Mouse (Mus musculus) lung, postnatal 10 days (tissue): Measurements from ENCODE around the gene Gpr143.
"Not testable (repeated sequence)": the region's sequence is repeated elsewhere in the genome, so short reads cannot be mapped to it uniquely, and the experiment has no call there.

Source experiments
- DNase-seq: peaks from one replicate; pipeline ENCODE4 v3.0.0; 2021

Gpr143 gene

DNA sequence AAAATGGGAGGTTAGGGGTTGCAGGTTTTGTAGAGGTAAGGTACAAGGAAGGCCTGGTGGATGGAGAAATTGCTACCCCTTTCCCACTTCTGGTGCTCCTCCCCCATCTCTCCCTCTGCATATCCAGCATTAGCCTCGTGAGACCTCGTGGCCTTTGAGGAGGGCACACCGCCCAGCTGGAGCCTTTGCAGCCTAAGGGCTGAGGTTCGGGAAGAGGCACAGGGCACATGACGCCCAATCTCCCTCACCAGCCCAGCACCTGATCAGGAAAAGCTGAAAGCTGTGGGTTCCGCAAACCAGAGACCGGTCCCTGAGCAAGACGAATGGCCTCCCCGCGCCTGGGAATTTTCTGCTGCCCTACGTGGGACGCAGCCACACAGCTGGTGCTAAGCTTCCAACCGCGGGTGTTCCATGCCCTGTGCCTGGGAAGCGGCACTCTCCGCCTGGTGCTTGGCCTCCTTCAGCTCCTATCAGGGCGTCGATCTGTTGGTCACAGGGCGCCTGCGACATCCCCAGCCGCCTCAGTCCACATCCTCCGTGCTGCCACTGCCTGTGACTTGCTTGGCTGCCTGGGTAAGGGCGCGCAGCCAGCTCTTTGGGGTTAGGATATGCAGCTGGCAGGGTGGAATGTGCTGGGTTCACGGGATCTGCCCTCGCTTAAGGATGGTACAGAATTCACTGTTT lies at the start of gene Gpr143:
Gene Gpr143 (plus strand): TSS at position 202 of the 684 bp plus-strand sequence.
- peak; percentile 34 for DNase-seq

DNA sequence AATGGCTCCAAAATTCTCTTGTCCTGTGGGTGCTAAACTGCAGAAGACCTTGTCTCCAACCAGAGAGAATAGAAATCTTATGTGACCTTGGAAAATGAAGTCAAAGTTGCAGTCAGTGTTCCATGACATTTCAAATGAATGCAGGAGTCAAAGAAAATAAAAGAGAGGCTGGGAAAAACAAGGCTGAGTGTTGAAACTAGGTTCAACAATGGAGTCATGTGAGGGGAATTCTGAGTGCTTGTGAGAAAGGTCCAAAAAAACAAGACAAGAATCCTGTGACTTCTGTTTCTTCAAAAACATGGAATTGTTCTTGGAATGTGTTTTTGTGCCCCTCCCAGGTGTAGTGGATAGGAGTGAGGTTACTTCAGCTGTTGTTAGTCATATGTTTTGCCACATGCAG lies 46.4 kb upstream of the Gpr143 start:
- no peak for DNase-seq

DNA sequence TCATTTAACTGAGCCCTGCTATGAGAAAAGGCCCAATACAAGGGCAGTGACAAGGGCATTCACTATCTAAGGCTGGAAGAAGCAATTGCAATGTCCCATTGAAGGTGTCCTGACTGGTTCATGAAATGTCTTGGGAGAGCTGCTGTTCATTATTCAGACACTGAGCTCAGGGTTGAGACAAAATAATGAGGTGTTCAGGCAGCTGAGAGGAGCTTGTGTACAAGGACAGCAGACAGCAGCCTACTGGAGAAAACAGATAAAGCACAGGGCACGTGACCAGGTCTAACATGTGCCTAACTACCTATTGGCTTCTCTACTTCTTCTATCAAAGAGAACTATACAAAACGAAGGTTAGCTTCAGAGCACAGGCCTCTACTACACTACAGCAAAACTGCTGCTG lies 43.5 kb upstream of the Gpr143 start:
- no peak for DNase-seq

DNA sequence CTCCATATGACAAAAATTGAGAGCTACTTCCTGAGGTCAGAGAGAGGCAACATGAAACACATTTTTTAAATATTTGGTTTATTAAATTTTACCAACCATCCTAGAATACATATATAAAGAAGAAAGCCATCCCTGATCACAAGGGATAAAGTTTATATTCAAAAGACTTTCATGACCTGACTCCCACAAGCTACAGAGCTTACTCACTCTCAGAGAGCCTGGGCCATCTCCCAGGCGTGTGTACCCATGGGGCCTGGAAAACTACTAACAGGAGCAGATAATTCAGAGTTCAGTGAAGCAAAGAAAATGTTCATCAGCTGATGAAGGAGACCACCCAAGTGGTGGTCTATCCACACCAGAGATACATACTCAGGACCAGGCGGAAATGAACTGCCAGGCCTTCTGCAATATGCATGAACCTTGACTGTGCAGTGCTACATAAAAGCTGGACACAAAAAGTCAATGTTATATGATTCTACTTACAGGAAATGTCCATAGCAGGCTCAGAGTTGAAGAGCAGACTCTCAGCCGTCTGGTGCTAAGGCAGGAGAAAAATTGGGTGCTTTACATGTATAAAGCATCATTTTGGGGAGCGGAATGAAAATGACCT lies 42.9 kb upstream of the Gpr143 start:
- DNase-seq: no peak

DNA sequence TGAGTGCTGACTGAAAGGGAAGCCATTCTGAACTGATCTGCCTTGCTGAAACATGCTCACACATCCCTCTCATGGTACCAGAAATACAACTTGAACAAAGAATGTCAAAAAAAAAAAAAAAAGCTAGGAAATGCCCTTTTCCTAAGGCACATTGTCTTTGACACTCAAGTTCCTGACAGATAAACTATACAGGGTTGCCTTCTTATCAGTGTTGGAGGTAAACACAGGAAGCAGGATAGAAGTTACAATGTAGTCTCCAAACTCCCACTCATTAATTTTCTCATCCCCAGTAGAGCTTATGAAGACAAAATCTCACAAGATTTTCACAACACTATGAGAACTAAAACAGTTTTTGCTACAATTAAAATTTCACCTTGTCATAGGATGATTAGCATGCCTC lies 38.1 kb upstream of the Gpr143 start:
- DNase-seq: no peak

DNA sequence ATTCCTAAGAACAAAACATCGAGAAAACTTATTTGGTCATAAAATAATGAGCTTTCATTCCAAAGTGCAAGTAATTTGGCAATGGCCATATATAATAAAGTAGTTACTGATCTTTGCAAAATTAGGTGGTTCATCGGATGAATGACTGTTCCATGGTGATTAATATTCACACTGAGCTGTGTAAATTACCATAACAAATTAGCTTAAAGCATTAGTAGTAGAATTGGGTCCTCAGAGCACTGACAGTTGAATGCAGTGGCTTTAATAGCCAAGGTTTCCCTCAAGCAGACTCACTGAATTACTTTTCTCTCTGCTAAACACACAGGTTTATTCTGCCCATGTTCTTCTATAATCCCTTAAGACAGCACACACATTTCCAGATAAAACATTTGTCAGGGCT lies 35.8 kb upstream of the Gpr143 start:
- DNase-seq: no peak

DNA sequence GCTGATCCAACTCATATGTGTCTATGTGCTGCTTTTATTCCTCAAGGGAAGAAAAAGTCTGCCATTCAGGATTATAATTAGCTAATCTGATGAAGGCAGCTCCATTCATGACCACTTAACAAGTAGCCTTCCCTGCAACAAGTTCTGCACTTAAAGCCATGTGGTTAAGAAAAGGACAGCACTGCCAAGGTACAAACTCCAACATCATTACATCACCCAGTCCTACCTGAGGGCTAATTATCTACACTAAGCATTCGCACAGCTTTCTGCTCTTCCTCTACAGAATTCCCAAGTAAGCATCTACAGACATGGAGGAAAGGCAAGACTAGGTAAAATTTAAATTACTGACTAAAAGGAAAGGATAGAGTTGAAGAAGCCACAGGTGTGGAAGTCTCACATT lies 25.9 kb upstream of the Gpr143 start:
- no peak for DNase-seq

DNA sequence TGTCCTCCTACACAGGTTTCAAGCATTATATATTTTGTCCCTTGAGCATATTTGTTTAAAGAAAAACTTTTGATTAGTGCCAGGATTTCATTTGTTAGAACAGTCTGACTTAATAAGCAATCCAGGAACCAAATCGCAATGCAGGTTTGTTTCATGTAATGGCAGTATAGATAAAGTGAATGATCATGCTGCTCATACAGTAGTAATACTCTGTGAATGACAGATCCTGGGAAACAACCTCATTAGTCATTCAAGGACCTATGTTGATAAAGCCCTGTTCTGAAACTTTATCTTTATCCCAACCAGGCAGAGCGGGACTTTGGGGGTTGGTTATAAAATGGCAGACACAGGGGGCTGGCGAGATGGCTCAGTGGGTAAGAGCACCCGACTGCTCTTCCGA lies 25.4 kb upstream of the Gpr143 start:
- no peak for DNase-seq

DNA sequence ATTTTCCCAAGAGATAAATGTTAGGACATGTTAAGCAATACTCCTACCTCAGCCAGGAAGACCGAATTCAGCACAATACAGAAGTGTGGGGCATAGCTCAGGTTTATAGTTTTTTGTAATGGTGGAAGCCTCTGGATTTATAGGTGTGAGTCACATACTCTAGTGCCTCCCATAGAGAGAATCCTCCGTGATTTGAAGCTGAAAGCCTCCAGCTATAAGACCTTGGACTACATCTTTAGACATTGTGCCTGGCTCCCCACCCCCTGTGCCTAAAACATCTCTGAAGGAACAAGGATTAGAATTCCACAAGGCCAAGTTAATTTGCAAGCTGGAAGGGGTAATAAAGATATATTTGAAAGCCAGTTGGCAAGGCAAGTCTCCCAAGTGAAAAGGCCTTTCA lies 19.3 kb upstream of the Gpr143 start:
- no peak for DNase-seq

DNA sequence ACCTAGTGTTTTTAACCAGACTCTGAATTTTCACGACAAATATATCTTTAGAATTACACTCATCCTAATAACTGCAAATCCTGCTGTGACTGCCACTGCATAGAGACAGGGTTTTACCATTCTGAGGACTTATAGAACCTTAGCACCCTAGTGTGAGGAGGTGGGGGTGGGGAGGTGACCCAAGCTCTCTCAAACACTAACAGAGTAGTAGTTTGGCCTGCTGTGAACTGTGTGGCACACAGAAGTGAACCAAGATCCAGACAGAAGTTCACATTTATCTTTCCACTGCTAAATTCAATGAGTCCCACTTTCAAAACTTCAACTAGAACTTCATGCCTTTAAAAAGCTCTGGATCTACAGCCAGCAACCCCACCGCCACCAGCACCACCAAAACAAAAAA lies 18.9 kb upstream of the Gpr143 start:
- no peak for DNase-seq

DNA sequence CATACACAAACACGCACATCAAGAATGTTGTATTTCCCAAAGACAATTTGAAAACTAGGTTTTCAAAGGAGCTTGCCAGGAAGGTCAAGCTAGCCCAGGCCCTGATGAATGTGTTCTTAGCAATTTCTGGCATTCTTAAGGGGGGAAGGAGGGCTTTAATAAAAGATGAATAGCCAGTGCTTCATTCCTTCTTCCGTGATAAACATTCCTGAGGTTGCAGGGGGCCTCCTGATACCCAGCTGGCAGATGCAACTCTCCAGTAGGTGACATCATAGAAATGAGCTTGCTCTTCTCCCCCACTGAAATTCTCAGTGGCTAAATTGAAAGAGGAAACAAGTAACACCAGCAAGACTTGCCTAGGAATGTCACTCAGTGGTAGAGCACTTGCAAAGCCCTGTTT lies 17.6 kb upstream of the Gpr143 start:
- no peak for DNase-seq

DNA sequence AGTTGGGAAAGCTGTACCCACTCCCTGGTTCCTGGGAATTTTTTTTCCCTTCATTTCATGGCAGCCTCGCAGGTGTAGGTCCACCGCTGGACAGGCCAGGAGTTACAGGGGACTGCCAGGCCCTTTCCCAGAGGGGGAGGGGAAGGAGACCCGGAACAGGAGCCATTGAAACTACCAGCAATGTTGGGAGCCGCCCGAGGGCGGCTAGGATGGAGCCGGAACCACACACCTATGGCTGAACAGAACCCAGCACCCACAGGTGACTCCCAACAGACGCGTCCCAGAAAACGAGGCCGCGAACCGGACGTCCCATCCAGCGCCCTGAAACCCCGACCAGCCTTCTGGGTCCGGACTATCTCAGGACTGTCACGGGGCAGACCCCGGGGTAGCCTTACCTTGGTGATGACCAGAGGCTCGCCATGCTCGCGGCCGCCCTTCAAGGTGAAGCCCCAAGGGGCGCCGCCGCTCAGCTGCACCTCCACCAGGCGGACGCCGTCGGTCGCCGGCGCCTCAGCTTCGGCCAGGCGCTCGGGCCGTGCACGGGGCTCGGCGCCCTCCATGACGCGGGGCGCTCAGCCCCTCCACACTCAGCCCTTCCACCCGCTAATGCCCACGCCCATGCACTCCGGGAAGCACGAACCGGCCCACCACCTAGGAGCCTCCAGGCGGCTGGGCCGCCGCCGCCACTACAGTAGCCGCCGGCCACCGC lies 12.7 kb upstream of the Gpr143 start, which contains the start of gene Shroom2:
Gene Shroom2 (minus strand): TSS at position 575 of the 709 bp plus-strand sequence.
- DNase-seq: peak; percentile 28

DNA sequence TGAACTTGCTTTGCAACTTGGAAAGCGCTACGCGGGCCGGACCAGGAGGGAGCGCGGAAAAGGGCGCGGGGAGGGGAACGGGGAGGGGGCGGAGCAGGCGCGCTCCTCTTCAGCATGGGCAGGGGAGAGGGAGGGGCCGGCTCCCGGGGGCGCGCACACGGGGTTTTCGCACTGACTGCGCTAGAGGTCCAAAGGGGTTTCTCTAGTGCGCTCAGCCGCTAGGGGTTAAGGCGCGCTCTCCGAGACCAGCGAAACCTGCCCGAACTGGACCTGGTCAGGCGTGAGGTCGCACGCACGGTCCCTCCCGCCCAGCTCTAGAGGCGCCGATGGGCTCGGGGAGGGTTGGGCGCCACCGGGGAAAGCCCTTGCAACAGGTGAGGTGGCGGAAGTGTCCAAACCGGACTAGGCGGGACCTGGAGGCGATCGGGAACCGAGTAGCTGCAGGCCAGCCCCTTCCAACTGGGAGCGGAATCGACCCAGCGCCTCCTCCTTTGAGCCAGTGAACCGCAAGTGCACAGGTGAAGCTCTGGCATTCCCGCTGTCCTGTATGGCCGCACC lies 12.0 kb upstream of the Gpr143 start:
- DNase-seq: peak; percentile 82

DNA sequence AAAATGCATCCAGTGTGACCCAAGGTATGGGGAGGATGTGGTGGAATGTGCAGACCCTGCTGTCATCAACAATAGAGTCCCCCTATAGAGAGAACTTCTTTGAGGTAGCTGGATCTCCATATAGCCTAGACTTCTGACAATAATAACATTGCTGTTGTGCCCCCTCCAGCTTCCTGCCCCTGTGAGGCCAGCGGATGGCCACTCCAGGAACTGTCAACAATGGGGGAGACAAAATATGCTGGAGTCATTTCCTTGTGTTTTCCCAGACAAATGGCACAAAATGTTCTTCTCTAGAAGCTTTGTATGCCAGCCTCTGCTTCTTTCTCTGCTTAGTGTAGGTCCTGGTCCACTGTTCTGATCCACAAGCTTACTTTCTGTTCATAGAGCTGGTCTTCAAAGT lies 6.4 kb downstream of the Gpr143 start:
- DNase-seq: no peak

DNA sequence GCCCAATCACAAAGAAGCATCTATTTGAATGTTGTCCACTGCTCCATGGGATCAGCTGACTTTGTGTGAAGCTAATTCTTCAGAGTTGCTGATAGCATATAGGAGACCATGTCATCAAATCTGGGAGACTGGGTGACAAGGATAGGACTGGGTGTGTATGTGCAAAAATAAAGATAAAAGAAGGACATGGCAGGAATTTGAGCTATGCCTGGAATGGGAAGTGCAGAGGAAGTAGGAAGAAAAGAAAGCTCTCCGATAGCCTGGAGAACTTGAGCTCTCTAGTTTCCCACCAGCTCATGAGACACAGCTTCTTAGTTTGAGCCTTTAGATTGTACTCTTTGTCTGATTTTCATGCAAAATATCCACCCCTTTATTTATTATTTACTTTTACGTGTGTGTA lies 6.9 kb downstream of the Gpr143 start:
- DNase-seq: no peak

DNA sequence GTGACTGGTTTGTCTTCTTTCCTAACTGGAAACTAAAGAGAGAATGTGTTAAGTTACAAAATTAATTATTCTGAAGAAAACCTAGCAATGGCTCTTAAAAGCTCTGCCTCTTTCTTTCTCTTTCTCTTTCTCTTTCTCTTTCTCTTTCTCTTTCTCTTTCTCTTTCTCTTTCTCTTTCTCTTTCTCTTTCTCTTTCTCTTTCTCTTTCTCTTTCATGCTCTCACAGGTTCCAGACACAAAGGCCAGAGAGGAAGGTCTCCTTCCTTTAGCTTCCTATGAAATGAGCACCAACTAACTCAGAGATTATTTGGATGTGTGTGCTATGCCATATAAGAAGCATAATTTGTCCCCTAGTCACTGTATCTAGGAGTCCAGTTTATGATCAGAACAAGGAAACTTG lies 23.6 kb downstream of the Gpr143 start:
- DNase-seq: no peak

DNA sequence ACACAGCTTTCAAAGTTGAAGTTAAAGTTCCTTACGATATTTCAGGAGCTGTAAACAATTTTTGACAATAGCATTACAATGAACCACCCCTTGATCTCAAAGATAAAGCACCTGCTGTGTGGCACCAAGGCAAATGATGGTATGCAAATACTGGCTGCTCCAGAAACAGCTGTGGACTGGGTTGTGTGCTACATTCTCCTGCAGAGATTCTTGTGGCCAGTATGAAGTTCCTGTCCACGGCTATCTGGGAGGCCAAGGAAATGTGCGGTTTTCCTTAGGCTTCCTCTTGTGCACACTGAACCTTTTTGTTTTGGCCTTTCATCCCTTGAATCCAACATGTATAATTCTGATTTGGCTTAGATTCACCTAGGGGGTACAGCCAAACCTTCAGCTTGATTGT lies 31.6 kb downstream of the Gpr143 start:
- DNase-seq: no peak

DNA sequence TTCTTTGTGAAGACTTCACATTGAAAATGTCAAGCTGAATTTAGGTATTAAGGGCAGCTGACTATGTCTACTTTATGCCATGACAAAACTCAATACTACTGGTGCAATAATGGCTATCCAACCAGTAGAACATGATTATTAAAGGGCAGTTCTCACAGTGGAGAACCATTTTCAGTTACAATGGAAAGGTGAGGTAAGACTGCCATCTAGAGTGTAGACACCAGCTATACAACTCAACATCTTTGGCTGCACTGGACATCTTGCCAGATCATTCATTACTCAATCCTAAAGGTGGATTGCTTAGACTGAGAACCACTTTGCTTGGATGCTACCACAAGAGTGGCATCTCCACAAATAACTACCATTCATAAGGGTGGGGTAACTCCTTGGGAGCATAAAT lies 37.3 kb downstream of the Gpr143 start:
- DNase-seq: peak; percentile 19

DNA sequence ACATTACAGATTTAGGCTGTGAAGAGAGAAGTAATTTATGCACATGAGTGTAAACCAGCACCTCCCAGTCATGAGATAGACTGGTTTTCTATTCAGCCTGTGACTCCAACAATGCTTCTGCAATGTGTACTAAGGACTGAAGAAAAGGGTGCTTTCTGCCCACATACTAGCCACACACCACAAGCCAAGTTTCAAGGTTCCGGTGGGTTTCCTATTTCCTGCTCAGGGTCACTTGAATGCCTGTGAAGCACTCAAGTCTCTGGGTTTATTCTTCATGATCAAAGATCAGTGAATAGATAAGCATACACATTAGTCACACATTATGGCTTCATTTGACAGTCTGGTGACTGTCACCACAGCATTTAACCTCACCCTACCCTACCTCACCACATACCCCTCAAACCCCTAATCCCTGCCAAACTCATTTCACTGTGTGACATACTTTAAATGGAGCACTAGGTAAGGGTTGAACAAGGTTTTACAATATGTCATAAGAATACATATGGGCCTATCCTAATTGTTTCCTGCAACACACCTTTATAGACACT lies 49.4 kb downstream of the Gpr143 start:
- DNase-seq: not testable (repeated sequence)

DNA sequence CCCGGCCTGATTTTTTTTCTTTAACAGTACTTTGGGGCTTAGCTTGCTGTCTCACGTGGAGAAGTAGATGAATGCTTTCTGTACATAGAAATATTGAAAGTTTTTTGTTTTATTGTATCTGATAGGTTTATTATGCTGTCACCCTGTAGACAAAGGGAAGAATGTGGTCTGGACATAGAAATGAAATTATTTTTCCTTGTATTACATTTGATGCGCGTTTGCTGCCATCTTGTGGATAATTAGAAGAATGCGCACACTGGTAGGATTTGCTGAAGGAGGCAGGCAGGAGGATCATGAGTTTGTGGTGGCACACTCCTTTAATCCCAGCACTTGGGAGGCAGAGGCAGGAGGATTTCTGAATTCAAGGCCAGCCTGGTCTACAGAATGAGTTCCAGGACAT lies 53.2 kb downstream of the Gpr143 start:
- peak; percentile 18 for DNase-seq

DNA sequence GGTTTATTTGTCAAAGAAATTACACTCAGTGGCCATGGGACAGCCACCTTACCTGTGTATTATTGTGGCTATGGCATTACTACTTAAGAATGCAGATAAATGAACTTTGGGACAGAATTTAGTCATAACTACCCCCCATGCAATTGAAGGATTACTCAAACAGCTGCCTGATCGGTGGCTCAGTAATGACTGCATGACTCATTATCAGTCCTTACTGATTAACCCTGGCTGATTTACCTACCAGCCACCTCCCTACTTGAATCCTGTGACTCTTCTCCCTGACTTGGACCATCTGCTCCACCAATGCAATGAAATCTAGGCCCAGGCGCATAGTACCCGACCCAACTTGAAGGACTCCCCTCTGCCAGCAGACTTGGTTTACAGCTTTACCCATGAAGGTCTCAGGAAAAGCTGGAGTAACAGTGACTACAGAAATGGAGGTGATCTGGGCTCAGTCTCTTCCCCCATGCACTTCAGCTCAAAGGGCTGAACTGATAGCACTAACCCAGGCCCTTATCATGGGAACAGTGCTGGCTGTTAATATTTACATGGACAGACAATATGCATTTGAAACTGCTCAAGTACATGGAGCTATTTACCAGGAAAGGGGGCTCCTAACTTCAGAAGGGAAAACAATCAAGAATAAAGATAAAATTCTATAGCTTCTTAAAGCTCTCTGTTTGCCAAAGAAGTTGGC lies 73.5 kb downstream of the Gpr143 start:
- DNase-seq: no peak
